Mouse (Mus musculus) ES-Bruce4 (cell line): Measurements from ENCODE around the gene Hdac5.

Source experiments
- CTCF ChIP-seq: IDR thresholded peaks from one replicate; pipeline ENCODE4 v1.8.1; 2011; ENCODE audit warnings: low read depth, low read length
- POLR2A ChIP-seq: IDR thresholded peaks from one replicate; pipeline ENCODE4 v1.8.1; 2011; ENCODE audit warnings: low read length; ENCODE audit not compliant: insufficient read depth

DNA sequence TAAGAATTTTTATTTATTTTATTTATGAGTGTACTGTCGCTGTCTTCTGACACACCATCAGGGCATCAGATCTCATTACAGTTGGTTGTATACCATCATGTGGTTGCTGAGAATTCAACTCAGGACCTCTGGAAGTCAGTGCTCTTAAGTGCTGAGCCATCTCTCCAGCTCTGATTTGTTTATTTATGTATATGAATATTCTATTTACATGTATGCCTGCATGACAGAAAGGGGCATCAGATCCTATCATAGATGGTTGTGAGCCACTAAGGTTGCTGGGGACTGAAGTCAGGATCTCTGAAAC, 73.2 kb downstream of the Hdac5 start:
- TF ChIP-seq POLR2A (no peak), CTCF (no peak)
